Mouse (Mus musculus) gonadal fat pad, adult 2 months (tissue): ENCODE data around the gene Ttc19. TPM values are rescaled to one million over a fixed set of nuclear protein-coding genes. Genes with fewer than 3 reads are reported as not detected.

Experiments used
- DNase-seq: peaks from one replicate; pipeline ENCODE4 v3.0.0-alpha.2; 2012; ENCODE audit warnings: low read depth
- polyA plus RNA-seq: library from polyadenylated mRNA; depleted of rRNA; stranded (reverse); fragments of >200 nt; gene quantifications from 2 replicates; pipeline ENCODE4 v1.2.3, GENCODE M21; 2012; rRNA removed

The Ttc19 gene
- polyA plus RNA-seq = 8.9 and 9.4 TPM in 2 replicates

GRCm38 (mm10) chr11:62280675-62281600 is at the start of gene Ttc19, which contains the start of gene Zswim7:
Gene Ttc19, plus strand, starts transcription at chr11:62281473.
Gene Zswim7, minus strand, starts transcription at chr11:62281375.
- peak; percentile 36 for DNase-seq

- DNase-seq = no peak
Observed at GRCm38 (mm10) chr11:62240631-62241261, 40.5 kb upstream of the Ttc19 start.

- DNase-seq = no peak
Observed at GRCm38 (mm10) chr11:62243871-62244270, 37.4 kb upstream of the Ttc19 start.

GRCm38 (mm10) chr11:62244471-62244870 is 36.8 kb upstream of the Ttc19 start:
- no peak for DNase-seq

- no peak for DNase-seq
Observed at GRCm38 (mm10) chr11:62247759-62248400, 33.4 kb upstream of the Ttc19 start.

- DNase-seq = no peak
Observed at GRCm38 (mm10) chr11:62248401-62249244, 32.6 kb upstream of the Ttc19 start, which contains the start of gene Adora2b. Gene Adora2b, plus strand, starts transcription at chr11:62248984.

- no peak for DNase-seq
Observed at GRCm38 (mm10) chr11:62249266-62250037, 31.8 kb upstream of the Ttc19 start.

- DNase-seq = no peak
Observed at GRCm38 (mm10) chr11:62251047-62251446, 30.2 kb upstream of the Ttc19 start.

GRCm38 (mm10) chr11:62253380-62253779 is 27.9 kb upstream of the Ttc19 start:
- no peak for DNase-seq

- DNase-seq = no peak
Observed at GRCm38 (mm10) chr11:62259214-62259613, 22.1 kb upstream of the Ttc19 start.

GRCm38 (mm10) chr11:62263599-62263998 is 17.7 kb upstream of the Ttc19 start:
- no peak for DNase-seq

GRCm38 (mm10) chr11:62264018-62264417 is 17.3 kb upstream of the Ttc19 start:
- no peak for DNase-seq

- DNase-seq = no peak
Observed at GRCm38 (mm10) chr11:62265642-62266041, 15.6 kb upstream of the Ttc19 start.

- no peak for DNase-seq
Observed at GRCm38 (mm10) chr11:62266466-62267214, 14.6 kb upstream of the Ttc19 start.

GRCm38 (mm10) chr11:62268381-62268780 is 12.9 kb upstream of the Ttc19 start:
- DNase-seq = no peak

- DNase-seq = no peak
Observed at GRCm38 (mm10) chr11:62269097-62269496, 12.2 kb upstream of the Ttc19 start.

GRCm38 (mm10) chr11:62270851-62271250 is 10.4 kb upstream of the Ttc19 start:
- no peak for DNase-seq

- DNase-seq = no peak
Observed at GRCm38 (mm10) chr11:62277086-62277485, 4.2 kb upstream of the Ttc19 start.

- no peak for DNase-seq
Observed at GRCm38 (mm10) chr11:62278027-62278426, 3.2 kb upstream of the Ttc19 start.

- no peak for DNase-seq
Observed at GRCm38 (mm10) chr11:62281601-62281997, 326 bp downstream of the Ttc19 start.
